Mouse (Mus musculus): ENCODE results near the gene Rtn4.

DNA sequence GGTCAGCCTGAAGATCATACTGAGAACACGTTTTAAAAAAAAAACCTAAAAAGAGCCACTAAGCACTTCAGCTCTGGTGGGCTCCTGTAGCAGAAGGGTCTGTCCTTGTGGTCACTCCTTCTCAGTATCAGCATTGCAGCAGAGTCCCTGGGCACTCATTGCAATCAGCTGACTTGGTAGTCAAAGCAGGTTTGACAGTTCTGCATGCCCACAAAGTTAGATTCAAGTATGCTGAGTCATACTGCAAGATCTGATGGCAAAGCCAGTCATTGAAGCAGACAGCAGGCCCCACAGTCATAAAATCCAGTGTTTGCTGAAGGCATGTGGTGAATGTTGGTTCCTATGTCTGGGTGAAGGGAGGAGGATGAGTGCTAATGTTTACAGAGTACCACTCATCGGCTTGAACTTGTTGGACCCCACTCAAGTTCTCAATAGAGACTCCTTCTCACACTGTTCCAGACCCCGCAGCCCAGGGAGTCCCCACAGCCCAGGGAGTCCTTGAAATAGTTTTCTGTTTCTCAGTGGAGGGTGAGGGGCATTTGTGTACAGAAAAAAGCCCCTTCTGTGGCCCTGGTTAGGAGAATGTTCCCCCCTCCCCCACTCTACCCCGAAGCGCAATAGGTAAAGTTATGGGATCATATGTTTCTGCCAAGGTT, 47.2 kb upstream of the Rtn4 start:
- TF ChIP-seq POLR2A (IDR thresholded peaks at IDR 0.05; ENCODE audit: insufficient read depth, low read length) (no peak), CTCF (IDR thresholded peaks at IDR 0.05; ENCODE audit: low read depth, low read length) (no peak), EP300 (IDR thresholded peaks at IDR 0.05; ENCODE audit: insufficient read depth, low read depth, low read length) (no peak)
